Mouse (Mus musculus): ENCODE data around the gene Slf2.

Gene Slf2

DNA sequence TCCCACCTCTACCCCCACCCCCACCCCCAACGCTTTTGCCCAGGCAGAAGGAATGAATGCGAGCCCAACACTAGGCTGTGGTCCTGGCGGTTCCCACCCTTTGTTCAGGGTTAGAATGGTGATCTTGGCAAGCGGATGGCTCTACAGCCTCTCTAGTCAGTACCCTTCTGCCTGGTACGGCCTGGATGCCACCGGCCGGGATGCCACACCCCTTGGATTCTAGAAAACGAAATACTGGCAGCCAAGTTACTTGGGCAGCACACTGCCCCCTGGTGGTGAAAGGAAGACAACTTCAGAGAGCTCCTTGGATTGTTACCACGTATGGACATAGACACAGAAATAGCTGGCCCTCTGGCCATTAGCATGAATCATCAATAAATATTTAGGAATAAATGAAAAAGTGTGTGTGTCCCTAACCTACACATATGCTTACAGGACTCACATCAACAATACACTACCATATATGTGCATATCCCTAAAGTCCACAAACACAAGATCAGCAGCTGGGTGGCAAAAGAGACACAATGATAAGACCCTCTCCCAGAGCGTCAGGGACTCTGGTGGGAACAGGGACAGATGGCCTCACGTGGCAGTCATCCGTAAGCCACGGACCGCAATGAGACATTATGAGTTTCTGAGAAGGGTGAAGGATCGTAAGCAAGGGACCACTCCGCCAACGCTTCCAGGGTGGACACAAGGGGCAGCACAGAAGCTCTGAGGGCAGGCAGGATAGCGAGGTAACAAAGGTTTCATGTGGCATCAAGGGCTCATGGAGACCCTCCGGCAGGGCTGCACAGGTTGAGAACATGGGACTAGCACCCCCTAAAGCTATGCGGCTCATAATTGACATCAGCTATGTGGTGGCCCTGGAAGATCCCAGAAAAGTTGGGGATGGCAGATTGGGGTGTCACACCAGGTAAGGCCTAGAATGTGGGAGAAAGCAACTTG, 100.1 kb downstream of the Slf2 start:
- DNase-seq (ENCODE audit: low spot score) = peak; percentile 70

DNA sequence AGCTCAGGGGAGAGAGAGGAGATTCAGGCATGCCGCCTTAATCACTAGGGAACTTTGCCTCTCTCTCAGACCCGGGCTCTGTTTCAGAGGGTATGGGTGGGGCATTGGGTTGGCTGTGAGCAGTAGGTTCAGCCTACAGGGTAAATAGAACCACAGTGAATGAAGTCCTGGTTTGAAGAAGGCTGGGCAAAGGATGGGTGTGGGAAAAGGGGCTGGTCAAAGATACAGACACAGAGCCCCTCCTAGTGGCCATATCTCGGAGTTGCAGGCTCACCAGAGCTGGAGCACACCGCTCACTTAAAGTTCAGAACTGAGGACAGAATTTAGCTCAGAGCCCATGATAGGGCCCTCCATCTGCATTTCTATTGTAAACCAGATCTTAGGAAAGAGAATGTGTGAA, 100.8 kb downstream of the Slf2 start:
- DNase-seq (ENCODE audit: low spot score) = peak; percentile 53
